Mouse (Mus musculus) layer of hippocampus, postnatal 10 days (tissue): ENCODE results near the gene Sez6. TPM values are rescaled to one million over a fixed set of nuclear protein-coding genes. Genes with fewer than 3 reads are reported as not detected.
A peak's percentile ranks its signal among the peaks of the same experiment; 100 is the strongest.

Experiments
- DNase-seq, 2 experiments: peaks; one replicate each; pipeline ENCODE4 v3.0.0; 2021; ENCODE audit warnings: low spot score in 2 of 2
- long read RNA-seq: library from polyadenylated mRNA; stranded (forward); transcript quantifications from one replicate; pipeline ENCODE4 v2.0.0, GENCODE M21; 2023
- total RNA-seq, 2 experiments: library from RNA; stranded (reverse); gene quantifications; 2 replicates each; pipeline ENCODE4 v1.2.3; 2021

The Sez6 gene
- total RNA-seq = 100 to 1,000 TPM; 215 to 221 TPM
- long read RNA-seq, full-length matches to known transcripts = 26 of 106 reads
- long read RNA-seq, partial matches to known transcripts = 49 of 106 reads
- long read RNA-seq, other reads (novel, unspliced or antisense) = 31 of 106 reads

DNA sequence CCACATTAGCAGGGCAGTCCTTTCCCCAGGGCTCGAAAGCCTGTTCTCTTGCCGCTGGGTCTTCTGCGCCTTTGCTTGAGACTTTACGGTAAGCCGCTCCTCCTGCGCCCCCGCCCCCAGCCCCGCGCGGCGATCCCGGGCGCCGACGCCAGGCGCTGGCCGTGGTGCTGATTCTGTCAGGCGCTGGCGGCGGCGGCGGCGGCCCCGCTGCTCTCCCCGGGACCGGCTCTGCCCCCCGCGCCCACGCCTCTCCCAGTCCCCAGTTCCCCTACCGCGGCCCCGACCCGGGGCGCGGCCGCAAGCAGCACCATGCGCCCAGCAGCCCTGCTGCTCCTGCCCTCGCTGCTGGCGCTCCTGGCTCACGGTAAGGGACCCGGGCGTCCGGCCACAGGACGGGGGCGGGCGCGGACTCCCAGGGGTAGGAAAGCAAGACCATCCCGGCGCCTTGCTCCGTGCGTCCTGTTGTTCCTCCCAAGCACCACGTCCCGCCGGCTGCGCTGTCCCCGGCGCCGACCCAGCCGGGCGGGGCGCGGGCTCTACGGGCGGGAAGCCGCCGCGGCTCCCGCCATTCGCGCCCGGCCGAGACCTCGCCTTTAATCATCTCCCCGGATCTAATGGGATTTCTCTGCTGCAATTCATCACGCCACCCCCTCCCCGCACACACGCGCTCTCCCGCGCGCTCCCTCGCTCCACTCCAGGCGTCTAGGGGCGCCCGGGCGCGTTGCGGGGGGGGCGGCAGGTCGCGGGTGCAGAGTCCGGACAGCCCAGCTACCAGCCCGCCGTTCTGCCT is at the start of gene Sez6:
Gene Sez6, plus strand, starts transcription at position 50 of the 790 bp plus-strand sequence.
- DNase-seq = peak; percentile 81 to 89

- DNase-seq = no peak
Measured at GRCm38 (mm10) chr11:77884524-77885245, 45.9 kb upstream of the Sez6 start.

GRCm38 (mm10) chr11:77885246-77885575 is 45.4 kb upstream of the Sez6 start:
- DNase-seq = no peak

DNA sequence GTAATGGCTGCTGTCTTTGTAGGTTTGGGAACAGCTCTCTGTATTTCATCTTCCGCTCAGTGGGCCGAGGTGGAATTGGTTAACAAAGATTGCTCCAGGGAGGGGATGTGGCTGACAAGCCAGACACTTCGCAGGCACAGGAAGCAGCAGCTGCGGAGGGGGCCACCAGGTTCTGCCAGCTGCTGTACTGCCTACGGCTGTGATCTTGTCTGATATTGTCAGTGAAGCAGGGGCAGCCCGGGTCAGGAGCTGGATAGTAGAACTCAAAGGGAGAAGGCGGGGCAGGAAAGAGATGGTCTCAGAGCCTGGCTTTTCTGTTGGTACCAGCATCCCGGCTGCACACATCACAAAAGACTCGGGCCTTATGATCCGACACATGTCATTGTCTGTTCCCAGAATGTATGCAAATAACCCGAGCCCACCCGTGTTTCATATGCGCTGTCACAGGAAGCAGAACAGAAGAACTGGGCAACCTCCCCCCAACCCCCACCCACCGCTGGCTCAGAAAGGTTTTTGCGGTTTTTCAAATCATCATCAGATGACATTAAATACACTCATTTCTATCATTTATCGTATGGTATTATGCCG is 43.1 kb upstream of the Sez6 start:
- DNase-seq = peak in 1 of 2 experiments; percentile 51

DNA sequence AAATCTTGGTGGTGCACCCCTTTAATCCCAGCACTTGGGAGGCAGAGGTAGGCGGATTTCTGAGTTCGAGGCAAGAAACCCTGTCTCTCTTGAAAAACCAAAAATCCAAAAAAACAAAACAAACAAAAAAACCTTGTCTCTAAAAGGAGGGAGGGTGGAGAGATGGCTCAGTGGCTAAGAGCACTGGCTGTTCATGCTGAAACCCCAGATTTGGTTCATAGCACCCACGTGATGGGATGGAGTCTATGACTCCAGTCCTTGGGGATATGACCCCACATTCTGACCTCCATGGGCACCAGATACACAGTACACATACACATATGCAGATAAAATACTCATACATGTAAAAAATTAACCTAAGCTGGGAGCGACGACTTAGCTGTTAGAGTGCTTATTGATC is 41.8 kb upstream of the Sez6 start:
- no peak for DNase-seq

GRCm38 (mm10) chr11:77889484-77889883 is 41.1 kb upstream of the Sez6 start:
- DNase-seq = no peak

DNA sequence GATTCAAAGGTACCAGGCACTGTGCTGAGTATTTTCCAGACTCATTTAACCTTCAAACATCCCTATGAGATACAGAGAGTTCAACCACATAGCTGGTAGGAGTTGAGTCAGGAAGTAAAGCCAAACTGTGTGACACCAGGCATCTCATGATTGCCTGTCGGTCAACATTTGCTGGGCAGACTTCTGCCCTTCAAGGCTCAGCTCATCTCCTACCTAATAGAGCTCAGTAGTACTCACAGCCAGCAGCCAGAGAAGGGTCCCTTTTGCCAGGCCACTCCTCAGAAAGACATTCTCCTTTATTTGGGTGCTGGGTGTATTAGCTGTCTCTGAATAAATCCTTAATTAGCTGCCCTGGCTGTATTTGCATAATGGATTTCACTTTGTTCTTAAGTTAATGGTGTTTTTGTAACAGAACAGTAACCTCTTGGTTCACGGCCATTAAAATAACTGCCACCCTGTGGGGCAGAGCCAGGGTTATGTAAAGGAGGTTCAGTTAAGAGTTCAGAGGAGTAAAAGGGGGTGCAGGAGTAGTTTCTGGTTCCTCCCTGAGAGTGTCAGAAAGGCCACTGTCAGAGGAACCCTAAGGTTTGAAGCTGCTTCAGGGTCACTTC is 39.8 kb upstream of the Sez6 start:
- no peak for DNase-seq

DNA sequence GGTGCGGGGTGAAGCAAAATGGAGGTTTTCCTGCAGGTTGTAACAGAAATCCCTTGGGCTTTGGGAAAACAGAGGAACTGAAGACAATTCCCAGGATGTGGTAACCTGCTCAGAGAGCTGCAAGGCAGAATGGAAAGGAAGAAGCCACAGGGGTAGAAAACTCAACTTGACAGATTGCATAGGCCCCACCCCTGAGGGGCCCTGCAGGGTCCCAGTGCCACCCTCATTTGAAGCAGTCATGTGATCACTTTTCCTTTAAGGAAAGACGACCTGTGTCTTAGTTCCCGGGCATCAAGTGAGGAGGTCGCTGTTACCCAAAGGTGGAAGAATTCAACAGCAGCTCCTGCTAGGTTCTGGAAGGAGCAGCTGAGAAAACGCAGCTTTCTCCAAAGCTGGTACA is 37.7 kb upstream of the Sez6 start:
- no peak for DNase-seq

- DNase-seq = no peak
Measured at GRCm38 (mm10) chr11:77893283-77893682, 37.3 kb upstream of the Sez6 start.

DNA sequence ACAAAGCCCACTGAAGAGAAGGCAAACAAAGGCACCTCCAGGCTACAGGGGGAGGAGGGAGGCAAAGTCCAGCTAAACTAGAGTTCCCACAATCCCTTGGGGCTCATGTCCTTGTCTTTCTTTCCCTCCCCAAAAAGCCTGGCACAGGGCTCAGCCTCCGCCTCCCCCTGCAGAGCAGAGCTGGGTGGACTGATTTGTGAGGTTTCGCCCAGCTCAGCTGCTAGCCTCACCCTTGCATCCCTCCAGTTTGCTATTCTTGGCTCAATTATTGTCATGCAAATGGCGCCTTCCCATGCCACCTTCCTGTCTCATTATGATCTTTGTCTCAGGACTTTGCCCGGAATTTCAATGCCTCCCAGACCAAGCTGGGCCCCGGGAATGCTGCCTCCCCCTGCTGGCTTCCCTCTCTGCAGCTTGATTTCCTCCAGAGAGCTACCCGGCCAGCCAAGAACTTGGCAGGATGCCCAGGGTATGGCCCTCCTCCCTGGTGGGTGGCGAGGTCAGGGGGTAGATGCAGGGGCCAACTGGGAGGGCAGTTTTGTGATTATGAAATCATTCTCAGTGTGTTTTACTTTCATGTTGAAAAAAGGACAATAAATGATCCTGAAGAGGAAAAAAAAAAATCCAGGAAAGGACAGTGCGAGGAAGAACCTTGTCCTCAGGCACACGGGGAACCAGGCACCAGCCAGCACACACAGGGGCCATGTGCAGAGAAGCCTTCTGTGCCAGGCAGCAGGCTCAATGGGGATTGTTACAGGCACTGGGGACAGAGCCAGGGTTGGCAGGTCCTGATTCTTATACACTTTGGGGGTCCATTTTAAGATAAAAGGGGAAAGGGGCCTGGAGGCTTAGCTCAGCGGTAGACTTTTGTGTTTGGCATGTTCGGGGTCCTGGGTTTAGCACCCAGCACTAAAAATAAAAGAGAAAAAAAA is 36.5 kb upstream of the Sez6 start, which contains the start of gene Pipox:
Gene Pipox, minus strand, starts transcription at position 310 of the 932 bp plus-strand sequence.
- peak; percentile 88 to 90 for DNase-seq

DNA sequence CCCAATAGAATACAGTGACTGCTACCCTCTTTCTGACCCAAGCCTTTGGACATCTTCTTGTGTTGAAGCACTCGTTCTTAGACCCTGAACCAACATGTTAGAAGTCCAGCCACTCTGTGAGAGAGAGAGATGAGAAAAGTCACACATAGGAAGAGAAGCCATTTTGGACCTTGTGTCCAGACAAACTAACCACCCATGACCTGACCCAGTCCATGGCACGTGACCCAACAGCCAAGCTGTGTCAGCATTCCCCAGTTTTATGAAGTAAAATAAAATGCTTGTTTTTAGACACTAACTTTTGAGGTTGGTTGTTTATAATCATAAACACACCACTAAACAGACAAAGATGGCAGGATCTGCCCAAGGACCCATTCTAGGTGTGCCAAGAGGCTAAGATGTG is 35.6 kb upstream of the Sez6 start:
- no peak for DNase-seq

- no peak for DNase-seq
Measured at GRCm38 (mm10) chr11:77896011-77896410, 34.6 kb upstream of the Sez6 start.

DNA sequence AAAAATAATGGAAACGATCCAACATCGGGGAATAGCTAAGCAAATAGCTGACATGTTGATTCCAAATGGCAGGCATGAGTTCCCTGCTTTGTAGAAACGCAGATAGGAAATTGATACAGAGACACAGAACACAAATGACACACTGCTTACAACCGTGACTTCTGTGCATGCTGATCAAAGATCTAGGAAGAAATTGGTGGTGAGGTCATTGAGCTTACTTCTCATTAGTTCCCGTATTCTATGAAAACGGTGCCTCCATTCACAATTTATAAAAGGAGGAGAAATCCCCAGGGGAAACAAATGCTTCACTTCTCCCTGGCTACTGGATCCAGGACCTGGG is 34.1 kb upstream of the Sez6 start:
- DNase-seq = no peak

- DNase-seq = peak; percentile 43 to 48
Measured at GRCm38 (mm10) chr11:77896820-77897805, 33.5 kb upstream of the Sez6 start.

GRCm38 (mm10) chr11:77900187-77900586 is 30.4 kb upstream of the Sez6 start:
- DNase-seq = no peak

- no peak for DNase-seq
Measured at GRCm38 (mm10) chr11:77900696-77901095, 29.9 kb upstream of the Sez6 start.

- no peak for DNase-seq
Measured at GRCm38 (mm10) chr11:77901366-77901765, 29.2 kb upstream of the Sez6 start.

GRCm38 (mm10) chr11:77901775-77902355 is 28.7 kb upstream of the Sez6 start:
- DNase-seq = no peak

DNA sequence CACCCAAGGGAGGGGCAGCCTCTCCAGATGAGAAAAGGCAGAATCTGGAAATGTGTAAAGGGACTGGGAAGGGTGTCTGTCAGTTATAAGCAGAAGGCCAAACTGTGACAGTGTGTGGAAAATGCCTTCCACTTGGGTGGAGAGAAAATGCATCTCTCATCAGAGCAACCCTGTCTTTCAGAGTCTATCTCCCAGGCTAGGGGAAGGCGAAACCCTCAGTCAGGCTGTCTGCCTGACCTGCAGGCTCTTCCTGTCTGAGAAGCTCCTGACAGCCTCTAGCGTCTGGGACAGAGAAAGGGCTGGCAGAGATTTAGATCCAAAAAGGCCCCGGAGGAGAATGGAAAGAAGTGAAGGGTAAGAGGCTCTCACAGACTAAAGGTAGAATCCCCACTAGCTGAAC is 26.8 kb upstream of the Sez6 start:
- no peak for DNase-seq
